Mouse (Mus musculus): ENCODE measurements around the gene Lrmda.

- no peak for TF ChIP-seq CTCF (IDR thresholded peaks at IDR 0.05; ENCODE audit: low read depth, low read length)
- no peak for TF ChIP-seq POLR2A (IDR thresholded peaks at IDR 0.05; ENCODE audit: borderline replicate concordance, low read depth, low read length)
Observed at GRCm38 (mm10) chr14:21987660-21988576, 31.6 kb upstream of the Lrmda start.
